In genomic region chr10:31495826-31496225, GRCm38 (mm10) we compare ENCODE assay signal across 21 mouse cellular contexts. TPM values are rescaled to one million over a fixed set of nuclear protein-coding genes. Genes with fewer than 3 reads are reported as not detected.
DNase-seq lines count a peak whose midpoint lies in the region; ATAC-seq and TF ChIP-seq lines count a peak whose summit lies in the region.
"Had no signal": no experiment of that assay in that cellular context is flagged by ENCODE, and none has a peak within 500 bp of the region (broad histone marks: within the 10 kb centered on the region; RNA-seq: fewer than 3 reads in every experiment).

No protein-coding gene starts in this region.

- peak; percentile 40; the same call in 1 of the 2 replicates for ATAC-seq in cerebellum, adult (ENCODE audit: insufficient number of reproducible peaks, low FRiP score, low TSS enrichment)
- no peak for ATAC-seq in stomach, postnatal 0 days (ENCODE audit: low FRiP score, low TSS enrichment)
- ATAC-seq: forebrain, embryonic 16.5 days; intestine, embryonic 15.5 days had no signal

- no peak for TF ChIP-seq EP300 in stomach, postnatal 0 days (optimal IDR thresholded peaks at IDR 0.05)

- no peaks in the 10 kb centered on the region for H3K4me1 ChIP-seq in stomach, postnatal 0 days (replicated peaks; ENCODE audit: control insufficient read depth, insufficient read depth)
- H3K4me1 ChIP-seq: embryonic facial prominence, embryonic 13.5 days; forebrain, embryonic 12.5 days; heart, embryonic 15.5 days; hindbrain, embryonic 10.5 days; intestine, embryonic 15.5 days had no signal

- H3K27ac ChIP-seq in stomach, postnatal 0 days (replicated peaks), result no peak overlapping the region
- H3K27ac ChIP-seq: embryonic facial prominence, embryonic 13.5 days; forebrain, embryonic 12.5 days; heart, adult 2 months; heart, embryonic 15.5 days; hindbrain, embryonic 10.5 days; hindbrain, embryonic 14.5 days; intestine, embryonic 15.5 days had no signal

- no peak overlapping the region for H3K9ac ChIP-seq in stomach, postnatal 0 days (ENCODE audit: low read length)
- H3K9ac ChIP-seq: embryonic facial prominence, embryonic 13.5 days; forebrain, embryonic 12.5 days; heart, embryonic 15.5 days; hindbrain, embryonic 14.5 days; intestine, embryonic 15.5 days had no signal

- TF ChIP-seq CTCF in stomach, postnatal 0 days (IDR thresholded peaks at IDR 0.05; ENCODE audit: low read depth), result no peak

- DNase-seq in cerebellum, postnatal 4 days (ENCODE audit: low spot score in 2 of 2), result no peak
- DNase-seq in cerebellum, adult 9-10 months, result peak; percentile 60
- peak; percentile 33 to 68 for DNase-seq in cerebellum, postnatal 25 days
- DNase-seq in stomach, postnatal 0 days (ENCODE audit: low spot score), result no peak
- no peak for DNase-seq in urinary bladder, postnatal 14 days (ENCODE audit: low spot score)
- no peak for DNase-seq in spleen, adult 12 weeks (ENCODE audit: low spot score)
- DNase-seq: adrenal gland, postnatal 10 days; B cell, adult 2 months; gastrocnemius, postnatal 14 days; heart, adult 2 months; heart, postnatal 14 days; kidney, adult 18-20 months had no signal

- 61% methylated on average over 3 of the region's 3 CpGs for WGBS in stomach, postnatal 0 days

- no peak overlapping the region for H3K4me3 ChIP-seq in stomach, postnatal 0 days (ENCODE audit: low read depth, low read length)
- H3K4me3 ChIP-seq: embryonic facial prominence, embryonic 13.5 days; forebrain, embryonic 12.5 days; heart, adult 2 months; heart, embryonic 15.5 days; hindbrain, embryonic 10.5 days; intestine, embryonic 15.5 days had no signal

- no peaks in the 10 kb centered on the region for H3K27me3 ChIP-seq in stomach, postnatal 0 days (ENCODE audit: control insufficient read depth, insufficient read depth, low read length)
- H3K27me3 ChIP-seq: embryonic facial prominence, embryonic 13.5 days; forebrain, embryonic 12.5 days; heart, embryonic 15.5 days; intestine, embryonic 15.5 days had no signal

- no peaks in the 10 kb centered on the region for H3K36me3 ChIP-seq in stomach, postnatal 0 days (ENCODE audit: control insufficient read depth, insufficient read depth, low read length)
- H3K36me3 ChIP-seq: embryonic facial prominence, embryonic 13.5 days; forebrain, embryonic 12.5 days; heart, embryonic 15.5 days; hindbrain, embryonic 10.5 days; intestine, embryonic 15.5 days had no signal

- H3K4me2 ChIP-seq in stomach, postnatal 0 days (replicated peaks; ENCODE audit: low read depth), result no peak overlapping the region
- H3K4me2 ChIP-seq: embryonic facial prominence, embryonic 13.5 days; forebrain, embryonic 12.5 days; heart, embryonic 11.5 days; heart, embryonic 15.5 days; hindbrain, embryonic 14.5 days; intestine, embryonic 15.5 days had no signal

- H3K9me3 ChIP-seq in stomach, postnatal 0 days (ENCODE audit: control insufficient read depth, low read length), result no peaks in the 10 kb centered on the region
- H3K9me3 ChIP-seq: embryonic facial prominence, embryonic 13.5 days; forebrain, embryonic 12.5 days; heart, embryonic 15.5 days; hindbrain, embryonic 10.5 days; intestine, embryonic 15.5 days had no signal

RNA-seq across cellular contexts. Expression of gene Tpd52l1, which starts 50.1 kb away (rescaled TPM):
- 22.1 and 24.3 TPM in 2 replicates for polyA plus RNA-seq in stomach, postnatal 0 days (2015; fragmentation: Nextera tagmentation; extraction: Ambion mirVana)

Comparison
In these comparisons a context has a peak if more than half of its experiments do, and no peak if none do; other contexts are left out.
1. DNase-seq: peak in cerebellum, adult 9-10 months (single experiment) and cerebellum, postnatal 25 days (2 of 2); none in cerebellum, postnatal 4 days (0 of 2), stomach, postnatal 0 days (single experiment), urinary bladder, postnatal 14 days (single experiment) and spleen, adult 12 weeks (single experiment).